Mouse (Mus musculus): Measurements from ENCODE around the gene Fn3krp. TPM values are rescaled to one million over a fixed set of nuclear protein-coding genes. Genes with fewer than 3 reads are reported as not detected.

Gene Fn3krp
- 38.1 and 41.0 TPM in 2 replicates for polyA plus RNA-seq (2012; rRNA removed)

DNA sequence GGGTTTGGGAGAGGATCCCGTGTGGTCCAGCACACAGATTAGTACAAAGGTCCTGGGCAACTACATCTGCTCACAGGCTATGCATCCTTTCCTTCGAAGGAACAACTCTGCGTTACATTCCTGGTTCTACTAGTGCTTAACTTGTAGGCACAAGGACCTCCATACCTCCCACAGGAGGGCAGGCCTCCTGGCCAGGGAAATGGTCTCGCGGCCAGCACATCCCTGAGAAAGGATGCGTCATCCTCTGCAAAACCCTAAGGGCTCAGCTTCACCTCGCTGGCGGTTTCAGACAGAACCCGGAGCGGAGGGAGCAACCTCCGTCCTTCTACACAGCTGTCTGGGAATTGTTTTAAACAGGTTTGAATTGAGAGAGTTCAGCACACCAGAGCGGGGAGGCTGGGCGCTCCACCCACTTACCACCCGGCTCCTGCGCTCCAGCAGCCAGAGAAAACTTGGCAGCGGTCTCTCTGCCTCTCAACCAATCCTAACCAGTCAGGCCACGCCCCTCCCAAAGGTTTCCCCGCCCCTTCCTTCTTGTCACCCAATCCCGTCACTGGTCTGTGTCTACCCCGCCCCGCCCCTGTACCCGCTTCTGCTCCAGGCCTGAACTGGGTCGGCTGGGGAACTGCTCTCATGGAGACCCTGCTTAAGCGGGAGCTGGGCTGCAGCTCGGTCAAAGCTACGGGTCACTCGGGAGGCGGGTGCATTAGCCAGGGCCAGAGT is at the start of gene Fn3krp:
Gene Fn3krp, plus strand, starts transcription at position 572 of the 723 bp plus-strand sequence.
- TF ChIP-seq CTCF (IDR thresholded peaks at IDR 0.05; ENCODE audit: extremely low read depth, insufficient read depth, low read length) (no peak), POLR2A (IDR thresholded peaks at IDR 0.05; ENCODE audit: extremely low read depth, insufficient read depth, low read length) (peak; percentile 40)
- H3K4me1 ChIP-seq (ENCODE audit: control insufficient read depth, insufficient read depth, low read length), result peaks cover 5% of the 10 kb centered on the region
- H3K4me3 ChIP-seq (ENCODE audit: insufficient read depth, low read length), result peak within 1 kb of the TSS; percentile 87

DNA sequence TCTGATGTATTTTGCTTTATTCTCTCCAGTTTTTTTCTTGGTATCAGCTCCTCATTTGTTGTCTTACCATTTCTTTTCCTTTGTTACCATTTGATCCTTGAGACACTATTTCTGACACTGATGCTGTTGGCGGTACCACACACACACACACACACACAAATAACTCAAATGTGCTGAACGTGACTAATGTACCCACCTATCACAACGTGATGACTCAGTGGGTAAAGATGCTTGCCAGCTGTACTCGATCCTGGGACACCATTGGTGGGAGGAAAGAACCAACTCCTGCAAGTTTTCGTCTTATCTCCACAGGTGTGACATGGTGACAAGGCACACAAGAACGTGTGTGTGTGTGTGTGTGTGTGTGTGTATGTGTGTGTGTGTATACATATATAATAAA is 47.9 kb upstream of the Fn3krp start:
- no peak overlapping the region for H3K27ac ChIP-seq (ENCODE audit: insufficient read depth, low read length)
- TF ChIP-seq POLR2A (IDR thresholded peaks at IDR 0.05; ENCODE audit: extremely low read depth, insufficient read depth, low read length) (no peak), CTCF (IDR thresholded peaks at IDR 0.05; ENCODE audit: extremely low read depth, insufficient read depth, low read length) (no peak)

More for the DNA sequence above, at the start of gene Fn3krp:
- H3K27ac ChIP-seq (ENCODE audit: insufficient read depth, low read length), result peak within 1 kb of the TSS; percentile 30

DNA sequence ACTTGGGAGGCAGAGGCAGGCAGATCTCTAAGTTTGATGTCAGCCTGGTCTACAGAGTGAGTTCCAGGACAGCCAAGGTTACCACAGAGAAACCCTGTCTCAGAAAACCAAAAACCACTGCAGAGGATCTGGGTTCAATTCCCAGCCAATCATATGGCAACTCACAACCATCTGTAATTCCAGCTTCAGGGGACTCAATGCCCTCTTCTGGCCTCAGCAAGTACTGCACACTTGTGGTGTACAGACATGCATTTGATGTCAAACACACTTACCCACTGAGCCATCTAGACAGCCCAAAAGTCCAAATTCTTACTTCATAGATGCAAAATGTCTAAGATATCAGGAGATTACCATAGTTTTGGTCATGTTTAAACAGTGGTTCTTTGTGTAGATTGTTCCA is 42.6 kb upstream of the Fn3krp start:
- TF ChIP-seq CTCF (IDR thresholded peaks at IDR 0.05; ENCODE audit: extremely low read depth, insufficient read depth, low read length), result no peak
- no peak for TF ChIP-seq POLR2A (IDR thresholded peaks at IDR 0.05; ENCODE audit: extremely low read depth, insufficient read depth, low read length)

More for the DNA sequence above, 47.9 kb upstream of the Fn3krp start:
- Histone ChIP-seq H3K4me3 (ENCODE audit: insufficient read depth, low read length) (no peak overlapping the region), H3K4me1 (ENCODE audit: control insufficient read depth, insufficient read depth, low read length) (peaks cover 4% of the 10 kb centered on the region)

DNA sequence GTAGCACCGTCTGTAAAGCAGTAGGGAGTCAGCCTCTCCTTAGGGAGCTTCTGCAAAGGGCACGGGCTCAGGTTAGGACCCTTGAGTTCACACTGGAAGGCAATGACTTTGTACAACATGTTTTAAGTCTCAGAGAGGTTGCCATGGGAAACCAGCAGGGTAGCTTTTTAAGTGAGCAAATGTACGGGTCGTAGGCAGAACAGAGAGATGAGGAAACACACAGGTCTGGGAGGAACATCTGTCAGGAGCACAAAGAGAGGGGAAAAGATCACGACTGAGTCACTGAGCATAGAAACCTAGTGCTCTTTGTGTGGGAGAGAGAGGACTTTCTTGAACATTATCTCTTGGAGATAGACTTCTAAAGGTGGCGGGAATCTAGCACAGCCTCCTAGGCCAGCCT is 40.9 kb upstream of the Fn3krp start:
- no peak overlapping the region for H3K4me3 ChIP-seq (ENCODE audit: insufficient read depth, low read length)
- no peak for TF ChIP-seq CTCF (IDR thresholded peaks at IDR 0.05; ENCODE audit: extremely low read depth, insufficient read depth, low read length)
- no peak for TF ChIP-seq POLR2A (IDR thresholded peaks at IDR 0.05; ENCODE audit: extremely low read depth, insufficient read depth, low read length)
- peaks cover 11% of the 10 kb centered on the region for H3K4me1 ChIP-seq (ENCODE audit: control insufficient read depth, insufficient read depth, low read length)
- H3K27ac ChIP-seq (ENCODE audit: insufficient read depth, low read length), result no peak overlapping the region

More for the DNA sequence above, 42.6 kb upstream of the Fn3krp start:
- H3K4me3 ChIP-seq (ENCODE audit: insufficient read depth, low read length), result no peak overlapping the region
- peaks cover 10% of the 10 kb centered on the region for H3K4me1 ChIP-seq (ENCODE audit: control insufficient read depth, insufficient read depth, low read length)
- H3K27ac ChIP-seq (ENCODE audit: insufficient read depth, low read length), result no peak overlapping the region

DNA sequence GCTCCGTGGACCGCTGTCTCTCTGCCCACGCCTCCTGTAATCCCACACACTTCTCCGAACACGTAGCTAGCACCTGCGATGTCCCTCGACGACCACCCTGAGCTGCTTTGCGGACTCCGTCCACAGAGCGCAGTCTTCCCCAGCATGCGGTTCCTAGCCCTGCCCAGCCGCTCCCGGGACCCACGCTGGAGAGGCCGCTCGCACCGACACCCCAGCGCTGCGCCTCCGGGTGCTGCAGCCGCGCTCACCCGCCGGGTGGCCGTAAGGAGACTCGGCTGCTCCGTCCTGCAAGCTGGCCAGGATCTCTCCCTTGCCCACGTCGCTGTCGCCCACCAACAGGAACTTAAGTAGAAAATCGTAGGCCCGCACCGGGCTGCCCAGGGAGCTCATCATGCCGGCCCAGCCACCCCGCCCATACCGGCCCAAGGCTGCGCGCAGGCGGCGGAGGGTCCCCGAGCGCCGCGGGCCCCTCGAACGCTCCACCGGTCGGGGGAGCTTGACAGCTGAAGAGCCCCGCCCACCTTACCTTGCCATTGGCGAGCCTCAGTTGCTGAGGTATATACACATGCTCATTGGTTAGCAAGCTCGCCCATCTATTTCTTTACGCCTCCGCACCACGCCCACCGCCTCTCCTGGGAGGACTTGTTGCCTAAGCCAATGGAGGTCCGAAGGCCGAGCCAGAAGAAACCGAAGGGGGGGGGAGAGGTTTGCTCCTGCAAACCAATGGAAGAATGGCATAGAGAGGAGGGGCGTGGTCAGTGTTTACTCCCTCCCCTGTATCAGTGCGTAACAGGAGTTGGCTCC is 33.2 kb upstream of the Fn3krp start, which contains the start of gene Rab40b:
Gene Rab40b, minus strand, starts transcription at position 502 of the 804 bp plus-strand sequence.
- Histone ChIP-seq H3K27ac (ENCODE audit: insufficient read depth, low read length) (peak within 1 kb of the TSS; percentile 91), H3K4me1 (ENCODE audit: control insufficient read depth, insufficient read depth, low read length) (peaks cover 2% of the 10 kb centered on the region; the same call in 1 of the 2 replicates), H3K4me3 (ENCODE audit: insufficient read depth, low read length) (peak within 1 kb of the TSS; percentile 98)
- TF ChIP-seq CTCF (IDR thresholded peaks at IDR 0.05; ENCODE audit: extremely low read depth, insufficient read depth, low read length), result no peak
- peak; percentile 63; the same call in 1 of the 2 replicates for TF ChIP-seq POLR2A (IDR thresholded peaks at IDR 0.05; ENCODE audit: extremely low read depth, insufficient read depth, low read length)

DNA sequence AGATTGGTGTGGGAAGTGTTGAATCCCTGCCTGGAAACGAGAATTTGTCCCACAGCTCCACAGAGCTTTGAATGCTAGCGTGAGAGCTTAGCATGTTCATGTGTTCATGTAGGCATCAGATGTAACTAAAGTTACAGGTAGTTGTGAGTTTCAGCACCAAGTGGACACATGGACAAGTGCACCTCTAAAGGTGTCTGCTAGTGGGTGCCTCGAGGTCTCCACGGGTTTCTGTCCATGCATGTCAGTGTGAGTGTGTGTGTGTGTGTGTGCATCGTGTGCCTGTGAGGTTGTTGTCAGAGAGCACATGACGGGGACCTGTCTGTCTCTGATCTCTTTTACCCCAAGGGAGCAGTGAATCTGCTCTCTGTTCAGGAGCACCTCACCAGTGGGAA is 32.7 kb upstream of the Fn3krp start:
- TF ChIP-seq CTCF (IDR thresholded peaks at IDR 0.05; ENCODE audit: extremely low read depth, insufficient read depth, low read length), result no peak
- TF ChIP-seq POLR2A (IDR thresholded peaks at IDR 0.05; ENCODE audit: extremely low read depth, insufficient read depth, low read length), result no peak
- H3K4me1 ChIP-seq (ENCODE audit: control insufficient read depth, insufficient read depth, low read length), result peaks cover 2% of the 10 kb centered on the region; the same call in 1 of the 2 replicates
- peak overlapping the region; percentile 98 for H3K4me3 ChIP-seq (ENCODE audit: insufficient read depth, low read length)
- H3K27ac ChIP-seq (ENCODE audit: insufficient read depth, low read length), result no peak overlapping the region

DNA sequence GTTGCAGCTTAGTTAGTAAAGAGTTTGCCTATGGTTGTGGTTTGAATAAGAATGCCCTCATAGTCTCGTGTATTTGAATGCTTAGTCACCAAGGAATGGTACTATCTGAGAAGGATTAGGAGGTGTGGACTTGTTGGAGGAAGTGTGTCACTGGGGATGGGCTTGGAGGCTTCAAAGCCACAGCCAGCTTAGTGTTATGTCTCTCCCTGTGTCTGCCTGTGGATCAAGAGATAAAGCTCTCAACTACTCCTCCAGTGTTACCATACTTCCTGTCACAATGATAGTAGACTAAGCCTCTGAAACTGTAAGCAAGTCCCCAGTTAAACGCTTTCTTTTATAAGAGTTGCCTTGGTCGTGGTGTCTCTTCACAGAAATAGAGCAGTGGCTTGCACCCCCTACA is 30.4 kb upstream of the Fn3krp start:
- H3K27ac ChIP-seq (ENCODE audit: insufficient read depth, low read length), result no peak overlapping the region
- H3K4me3 ChIP-seq (ENCODE audit: insufficient read depth, low read length), result no peak overlapping the region
- TF ChIP-seq CTCF (IDR thresholded peaks at IDR 0.05; ENCODE audit: extremely low read depth, insufficient read depth, low read length) (no peak), POLR2A (IDR thresholded peaks at IDR 0.05; ENCODE audit: extremely low read depth, insufficient read depth, low read length) (no peak)
- H3K4me1 ChIP-seq (ENCODE audit: control insufficient read depth, insufficient read depth, low read length), result no peaks in the 10 kb centered on the region; the same call in 1 of the 2 replicates

DNA sequence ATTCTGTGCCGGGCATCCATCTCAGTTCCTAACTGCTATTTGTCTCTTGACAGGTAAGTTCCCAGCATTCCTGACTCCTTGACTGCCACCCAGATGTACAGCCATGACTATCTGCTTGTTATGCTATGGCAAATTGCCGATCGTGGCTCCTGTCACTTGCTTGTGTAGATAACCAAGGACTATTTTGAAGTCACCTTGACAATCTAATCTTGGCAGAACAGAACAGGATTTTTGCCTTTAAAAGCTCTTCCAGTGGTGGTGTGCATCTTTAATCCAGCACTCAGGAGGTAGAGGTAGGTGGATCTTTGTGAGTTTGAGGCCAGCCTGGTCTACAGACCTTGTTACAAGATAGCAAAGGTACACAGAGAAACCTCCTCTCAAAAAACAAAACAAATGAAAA is 28.8 kb upstream of the Fn3krp start:
- Histone ChIP-seq H3K4me1 (ENCODE audit: control insufficient read depth, insufficient read depth, low read length) (no peaks in the 10 kb centered on the region; the same call in 1 of the 2 replicates), H3K27ac (ENCODE audit: insufficient read depth, low read length) (no peak overlapping the region), H3K4me3 (ENCODE audit: insufficient read depth, low read length) (no peak overlapping the region)
- TF ChIP-seq POLR2A (IDR thresholded peaks at IDR 0.05; ENCODE audit: extremely low read depth, insufficient read depth, low read length) (no peak), CTCF (IDR thresholded peaks at IDR 0.05; ENCODE audit: extremely low read depth, insufficient read depth, low read length) (no peak)

DNA sequence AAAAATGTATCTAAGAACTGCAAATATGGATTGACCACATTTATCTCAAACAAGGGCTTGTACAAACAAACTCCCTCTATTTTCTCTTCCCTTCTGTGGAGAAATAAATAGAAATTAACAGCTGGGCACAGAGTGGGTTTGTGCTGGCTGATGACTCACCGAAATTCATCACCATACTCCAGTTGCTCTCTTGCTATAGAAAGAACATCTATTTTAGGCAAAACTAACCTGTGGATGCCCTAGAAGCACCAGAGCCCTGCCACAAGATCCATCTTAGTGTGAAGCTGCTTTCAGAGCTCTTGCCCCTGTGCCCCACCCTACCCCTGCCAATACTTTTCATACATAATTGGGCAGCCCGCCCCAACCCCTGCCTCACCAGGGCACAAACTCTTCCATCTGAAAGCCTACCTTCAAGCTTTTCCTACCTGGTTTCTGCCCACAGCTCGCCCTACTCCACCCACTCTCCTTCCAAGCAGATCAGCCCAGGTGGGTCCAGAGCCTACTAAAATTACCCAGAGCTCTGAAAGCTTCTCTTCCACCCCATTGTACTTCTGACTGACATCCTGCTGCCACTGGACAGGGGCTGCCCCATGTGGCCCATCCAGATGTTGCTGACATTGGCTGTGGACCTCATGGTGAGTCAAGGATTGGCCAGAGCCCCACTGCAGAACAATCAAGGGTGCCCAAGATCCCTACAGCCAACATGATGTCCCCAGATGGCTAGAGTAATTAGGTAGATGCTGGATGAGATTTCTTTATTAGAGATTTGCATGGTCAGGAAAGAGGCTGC is 13.6 kb upstream of the Fn3krp start:
- peaks cover 10% of the 10 kb centered on the region for H3K4me1 ChIP-seq (ENCODE audit: control insufficient read depth, insufficient read depth, low read length)
- no peak overlapping the region for H3K4me3 ChIP-seq (ENCODE audit: insufficient read depth, low read length)
- TF ChIP-seq POLR2A (IDR thresholded peaks at IDR 0.05; ENCODE audit: extremely low read depth, insufficient read depth, low read length) (no peak), CTCF (IDR thresholded peaks at IDR 0.05; ENCODE audit: extremely low read depth, insufficient read depth, low read length) (no peak)
- peak overlapping the region; percentile 87 for H3K27ac ChIP-seq (ENCODE audit: insufficient read depth, low read length)

All from cortical plate, adult 2 months (tissue).